Mouse (Mus musculus) heart, postnatal 14 days (tissue): ENCODE measurements around the gene Agrn. TPM values are rescaled to one million over a fixed set of nuclear protein-coding genes. Genes with fewer than 3 reads are reported as not detected.

Experiments used
- DNase-seq, 2 experiments: peaks; one replicate each; pipeline ENCODE4 v3.0.0; 2021 to 2022
- intact Hi-C: fragments of 180-260 bp; cut with DNase I; formaldehyde crosslinking; loops from one replicate; pipeline ENCODE4 v1.15.1; 2025
- long read RNA-seq, 2 experiments: library from polyadenylated mRNA; stranded (forward); transcript quantifications; one replicate each; pipeline ENCODE4 v2.0.0; 2021
- total RNA-seq, 2 experiments: library from RNA; stranded (reverse); gene quantifications; 2 replicates each; pipeline ENCODE4 v1.2.3; 2021

The Agrn gene
- total RNA-seq = 10 to 100 TPM; 71.8 to 72.6 TPM
- long read RNA-seq, experiment 1, full-length matches to known transcripts = 2 of 35 reads
- long read RNA-seq, experiment 1, partial matches to known transcripts = 23 of 35 reads
- long read RNA-seq, experiment 1, other reads (novel, unspliced or antisense) = 10 of 35 reads
- long read RNA-seq, experiment 2, full-length matches to known transcripts = 3 of 28 reads
- long read RNA-seq, experiment 2, partial matches to known transcripts = 15 of 28 reads
- long read RNA-seq, experiment 2, other reads (novel, unspliced or antisense) = 10 of 28 reads

GRCm38 (mm10) chr4:156197131-156197828 is at the start of gene Agrn:
Gene Agrn (minus strand): TSS chr4:156197488.
- intact Hi-C loops = no loop called here
- DNase-seq = peak; percentile 80 to 86

- intact Hi-C loops = no loop called here
Observed at GRCm38 (mm10) chr4:156236651-156237447, 39.6 kb upstream of the Agrn start.

GRCm38 (mm10) chr4:156235808-156236533 is 38.7 kb upstream of the Agrn start, which contains the start of gene Noc2l:
Gene Noc2l (plus strand): TSS chr4:156236010.
- DNase-seq = peak; percentile 93
- intact Hi-C loops = no loop called here

More at GRCm38 (mm10) chr4:156236651-156237447, 39.6 kb upstream of the Agrn start:
- no peak for DNase-seq

GRCm38 (mm10) chr4:156235360-156235770 is 38.1 kb upstream of the Agrn start:
- intact Hi-C loops = no loop called here
- no peak for DNase-seq

- intact Hi-C loops = loop anchor here (5.0 kb wide), 1 partner anchor 122 kb away; no protein-coding TSS in a partner anchor
- DNase-seq = peak; percentile 83 to 84
Observed at GRCm38 (mm10) chr4:156234701-156235213, 37.5 kb upstream of the Agrn start, which contains the start of gene Plekhn1. Gene Plekhn1 (minus strand): TSS chr4:156234857.

- intact Hi-C loops = loop anchor here (5.0 kb wide), 1 partner anchor 122 kb away; no protein-coding TSS in a partner anchor
- peak in 1 of 2 experiments; percentile 28 for DNase-seq
Observed at GRCm38 (mm10) chr4:156234021-156234501, 36.8 kb upstream of the Agrn start.

- no peak for DNase-seq
Observed at GRCm38 (mm10) chr4:156228393-156229024, 31.2 kb upstream of the Agrn start.

GRCm38 (mm10) chr4:156227752-156228392 is 30.6 kb upstream of the Agrn start:
- intact Hi-C loops = no loop called here
- DNase-seq = peak; percentile 53 to 54

More at GRCm38 (mm10) chr4:156228393-156229024, 31.2 kb upstream of the Agrn start:
- intact Hi-C loops = no loop called here

GRCm38 (mm10) chr4:156224276-156224675 is 27.0 kb upstream of the Agrn start:
- intact Hi-C loops = no loop called here
- DNase-seq = no peak

GRCm38 (mm10) chr4:156219936-156220335 is 22.6 kb upstream of the Agrn start:
- intact Hi-C loops = no loop called here
- no peak for DNase-seq

- intact Hi-C loops = no loop called here
- peak in 1 of 2 experiments; percentile 27 for DNase-seq
Observed at GRCm38 (mm10) chr4:156217838-156218237, 20.6 kb upstream of the Agrn start.

- peak in 1 of 2 experiments; percentile 35 for DNase-seq
- intact Hi-C loops = no loop called here
Observed at GRCm38 (mm10) chr4:156217022-156217669, 19.9 kb upstream of the Agrn start.

- intact Hi-C loops = no loop called here
- no peak for DNase-seq
Observed at GRCm38 (mm10) chr4:156216196-156216595, 18.9 kb upstream of the Agrn start.

- intact Hi-C loops = no loop called here
- DNase-seq = peak; percentile 72 to 84
Observed at GRCm38 (mm10) chr4:156215649-156216048, 18.4 kb upstream of the Agrn start, which contains the start of gene Perm1. Gene Perm1 (plus strand): TSS chr4:156215868.

GRCm38 (mm10) chr4:156213134-156213533 is 15.8 kb upstream of the Agrn start:
- intact Hi-C loops = no loop called here
- DNase-seq = no peak

- intact Hi-C loops = no loop called here
- DNase-seq = no peak
Observed at GRCm38 (mm10) chr4:156209963-156210635, 12.8 kb upstream of the Agrn start.

GRCm38 (mm10) chr4:156208872-156209271 is 11.6 kb upstream of the Agrn start:
- intact Hi-C loops = no loop called here
- DNase-seq = no peak
